Mouse (Mus musculus): ENCODE measurements around the gene Gfod1. TPM values are rescaled to one million over a fixed set of nuclear protein-coding genes. Genes with fewer than 3 reads are reported as not detected.

The Gfod1 gene
- total RNA-seq (2012; rRNA removed) (0.30 and 0.46 TPM in 2 replicates), total RNA-seq (2014; rRNA removed) (0.12 and 0.70 TPM in 2 replicates), polyA plus RNA-seq (2012; ENCODE audit: insufficient read length, low read depth) (0.36 and 0.49 TPM in 2 replicates)

DNA sequence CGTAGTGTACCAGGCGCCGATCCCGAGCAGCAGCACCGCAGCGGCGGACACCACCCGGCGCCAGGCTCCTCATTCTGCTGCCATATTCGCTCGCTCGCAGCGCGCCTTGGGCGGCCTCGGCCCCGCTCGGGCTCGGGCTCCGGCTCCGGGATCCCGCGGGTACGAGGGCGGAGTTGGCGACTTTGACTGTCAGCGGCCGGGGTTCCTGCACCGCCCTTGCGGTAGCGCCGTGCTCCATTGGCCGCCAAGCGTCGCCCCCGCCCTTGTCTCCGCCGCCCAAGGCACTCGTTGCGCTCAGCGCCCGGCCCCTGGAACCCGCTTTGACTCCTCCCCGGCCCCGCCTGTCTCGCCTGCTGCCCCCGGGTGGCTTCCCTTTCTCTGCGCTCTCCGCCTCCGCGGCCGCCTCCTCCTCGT is at the start of gene Gfod1:
Gfod1 (minus strand) TSS at position 155 of the 414 bp plus-strand sequence.
- Histone ChIP-seq H3K4me1 (ENCODE audit: control insufficient read depth in 1 of 2, insufficient read depth in 2 of 2) (peaks cover 8 to 32% of the 10 kb centered on the region in 2 experiments), H3K36me3 (replicated peaks in 1 of 2; ENCODE audit: control insufficient read depth in 1 of 2, insufficient read depth in 1 of 2, low read length in 1 of 2) (no peaks in the 10 kb centered on the region), H3K9ac (ENCODE audit: insufficient read depth, low read depth) (peak within 1 kb of the TSS; percentile 33; the same call in 1 of the 2 replicates), H3K27me3 (replicated peaks) (peaks cover 45% of the 10 kb centered on the region), H3K4me2 (ENCODE audit: insufficient read depth, low read depth, poor library complexity, severe bottlenecking) (peak within 1 kb of the TSS; percentile 85), H3K27ac (ENCODE audit: insufficient read depth, low read depth) (no peak within 1 kb of the TSS), H3K79me2 (replicated peaks; ENCODE audit: control insufficient read depth, extremely low read depth, insufficient read depth, poor library complexity, severe bottlenecking) (no peaks in the 10 kb centered on the region), H3K9me3 (replicated peaks; ENCODE audit: low read length) (peaks cover 2% of the 10 kb centered on the region), H3K4me3 (replicated peaks in 1 of 3; ENCODE audit: low read depth in 2 of 3, low read length in 2 of 3, poor library complexity in 1 of 3) (peak within 1 kb of the TSS; percentile 32 to 53 (median 51))
- in situ Hi-C loops (cut with MboI; ENCODE audit: low pct_ligation_motif_present, low pct_unique_long_range_greater_than_20kb, low sequenced_read_pairs), result no loop called here
- TF ChIP-seq EP300 (IDR thresholded peaks at IDR 0.05; ENCODE audit: low read length), result no peak
- no peak for TF ChIP-seq E2F4 (IDR thresholded peaks at IDR 0.05; ENCODE audit: insufficient replicate concordance, low read depth, low read length)
- TF ChIP-seq KAT2A (IDR thresholded peaks at IDR 0.05; ENCODE audit: insufficient replicate concordance, low read length), result no peak
- TF ChIP-seq ETS1 (conservative IDR thresholded peaks at IDR 0.05; ENCODE audit: low read depth, low read length), result no peak
- TF ChIP-seq RAD21 (IDR thresholded peaks at IDR 0.05; ENCODE audit: low read depth, low read length), result peak; percentile 11
- TF ChIP-seq PAX5 (IDR thresholded peaks at IDR 0.05; ENCODE audit: low read length), result no peak
- no peak for TF ChIP-seq ZKSCAN1 (IDR thresholded peaks at IDR 0.05; ENCODE audit: borderline replicate concordance, low read depth, low read length)
- TF ChIP-seq ELF1 (IDR thresholded peaks at IDR 0.05; ENCODE audit: low read depth, low read length), result peak; percentile 50; the same call in 1 of the 2 replicates
- TF ChIP-seq BHLHE40 (IDR thresholded peaks at IDR 0.05; ENCODE audit: low read depth, low read length), result no peak
- peak; percentile 42; the same call in 1 of the 2 replicates for TF ChIP-seq POLR2A (IDR thresholded peaks at IDR 0.05; ENCODE audit: low read depth, low read length)
- no peak for TF ChIP-seq ZMIZ1 (IDR thresholded peaks at IDR 0.05; ENCODE audit: low read depth, low read length)
- 0 out of 2 replicates have a peak, but pooled peaks have one; percentile 14 for TF ChIP-seq NRF1 (IDR thresholded peaks at IDR 0.05; ENCODE audit: low read depth, low read length)
- no peak for TF ChIP-seq MEF2A (IDR thresholded peaks at IDR 0.05; ENCODE audit: borderline replicate concordance, low read depth, low read length)
- peak; percentile 84 for TF ChIP-seq UBTF (IDR thresholded peaks at IDR 0.05; ENCODE audit: low read depth, low read length)
- TF ChIP-seq MAX (IDR thresholded peaks at IDR 0.05; ENCODE audit: low read length), result no peak
- TF ChIP-seq GABPA (IDR thresholded peaks at IDR 0.05; ENCODE audit: insufficient replicate concordance, low read depth, low read length), result no peak
- no peak for TF ChIP-seq MXI1 (IDR thresholded peaks at IDR 0.05; ENCODE audit: low read depth, low read length)
- TF ChIP-seq POLR2AphosphoS2 (IDR thresholded peaks at IDR 0.05; ENCODE audit: low read depth, low read length), result no peak
- TF ChIP-seq SIN3A (IDR thresholded peaks at IDR 0.05; ENCODE audit: low read length), result no peak
- no peak for TF ChIP-seq ZC3H11A (IDR thresholded peaks at IDR 0.05; ENCODE audit: low read depth, low read length)
- no peak for TF ChIP-seq RCOR1 (conservative IDR thresholded peaks at IDR 0.05; ENCODE audit: low read depth, low read length)
- TF ChIP-seq CHD1 (IDR thresholded peaks at IDR 0.05; ENCODE audit: low read depth, low read length), result no peak
- 0 out of 2 replicates have a peak, but pooled peaks have one; percentile 13 for TF ChIP-seq HCFC1 (IDR thresholded peaks at IDR 0.05; ENCODE audit: low read depth, low read length)
- TF ChIP-seq CTCF (conservative IDR thresholded peaks at IDR 0.05 in 1 of 2, IDR thresholded peaks at IDR 0.05 in 1 of 2; ENCODE audit: low read depth in 2 of 2, low read length in 2 of 2), result peak in 1 of 2 experiments; percentile 31; a peak in 2 of 4 replicates
- TF ChIP-seq IRF4 (IDR thresholded peaks at IDR 0.05; ENCODE audit: low read depth, low read length), result no peak
- peak; percentile 55; the same call in 1 of the 2 replicates for TF ChIP-seq MAZ (IDR thresholded peaks at IDR 0.05; ENCODE audit: low read depth, low read length)
- TF ChIP-seq CHD2 (IDR thresholded peaks at IDR 0.05; ENCODE audit: low read length), result no peak
- TF ChIP-seq NELFE (IDR thresholded peaks at IDR 0.05; ENCODE audit: low read depth, low read length), result no peak
- no peak for TF ChIP-seq JUND (conservative IDR thresholded peaks at IDR 0.05; ENCODE audit: low read depth, low read length)
- TF ChIP-seq JUN (IDR thresholded peaks at IDR 0.05; ENCODE audit: insufficient read depth, low read depth, low read length), result no peak
- no peak for TF ChIP-seq MAFK (IDR thresholded peaks at IDR 0.05; ENCODE audit: insufficient replicate concordance, low read length)
- TF ChIP-seq USF1 (IDR thresholded peaks at IDR 0.05; ENCODE audit: low read depth, low read length), result no peak
- TF ChIP-seq ZNF384 (IDR thresholded peaks at IDR 0.05; ENCODE audit: low read depth, low read length), result no peak
- TF ChIP-seq SMC3 (IDR thresholded peaks at IDR 0.05; ENCODE audit: low read depth, low read length), result peak; percentile 2; the same call in 1 of the 2 replicates
- TF ChIP-seq TCF12 (IDR thresholded peaks at IDR 0.05; ENCODE audit: low read depth, low read length), result no peak
- no peak for TF ChIP-seq TBP (conservative IDR thresholded peaks at IDR 0.05; ENCODE audit: low read depth, low read length)
- no peak for TF ChIP-seq USF2 (conservative IDR thresholded peaks at IDR 0.05; ENCODE audit: low read depth, low read length)
- no peak for TF ChIP-seq MYC (IDR thresholded peaks at IDR 0.05; ENCODE audit: low read depth, low read length)
- DNase-seq (ENCODE audit: extremely low read depth), result peak; percentile 88
- dilution Hi-C loops (cut with MboI; ENCODE audit: extremely low pct_ligation_motif_present, extremely low pct_unique_long_range_greater_than_20kb, low sequenced_read_pairs), result no loop called here
